Mouse (Mus musculus) CH12.LX (cell line): ENCODE measurements at regions not wholly inside any gene's neighbourhood (a gene's known extent, or its start where the extent isn't known, plus 50 kb on each side); places are given as distances from the start of the nearest gene placed in this dataset.

Source experiments
- DNase-seq: peaks from one replicate; pipeline ENCODE4 v3.0.0-alpha.2; 2013; ENCODE audit errors: extremely low read depth
- H3K27ac ChIP-seq: 2 replicates; pipeline ENCODE4 v1.5.1; 2012; ENCODE audit warnings: low read depth, mild to moderate bottlenecking, control low read depth, moderate library complexity; ENCODE audit not compliant: insufficient read depth
- H3K27me3 ChIP-seq: replicated peaks from 2 replicates; pipeline ENCODE3; 2012; ENCODE audit warnings: inconsistent platforms
- H3K36me3 ChIP-seq, 2 experiments: replicated peaks in 1 of 2; 2 replicates each; pipeline versions ENCODE3 to v1.6.1; 2012; ENCODE audit warnings: inconsistent platforms in 1 of 2, low read length in 1 of 2, mild to moderate bottlenecking in 1 of 2, mixed read lengths in 1 of 2, moderate library complexity in 1 of 2; ENCODE audit not compliant: control insufficient read depth in 1 of 2, insufficient read depth in 1 of 2
- H3K4me1 ChIP-seq, 2 experiments: 2 replicates each; pipeline ENCODE4 v1.6.1; 2012; ENCODE audit warnings: inconsistent platforms in 1 of 2, moderate library complexity in 1 of 2; ENCODE audit not compliant: insufficient read depth in 2 of 2, control insufficient read depth in 1 of 2
- H3K4me2 ChIP-seq: 2 replicates; pipeline ENCODE4 v1.6.1; 2012; ENCODE audit warnings: low read depth, mild to moderate bottlenecking, control low read depth; ENCODE audit not compliant: poor library complexity, insufficient read depth, severe bottlenecking
- H3K4me3 ChIP-seq, 3 experiments: fragments of 150-350 bp in 1 of 3; sonication (generic) in 1 of 3; replicated peaks in 1 of 3; 2 replicates each; pipeline versions ENCODE3 to v1.5.1; 2011 to 2012; ENCODE audit warnings: low read depth in 2 of 3, low read length in 2 of 3, mild to moderate bottlenecking in 2 of 3, moderate library complexity in 2 of 3, control low read depth in 1 of 3, improper control_type of control experiment in 1 of 3, inconsistent platforms in 1 of 3, mixed read lengths in 1 of 3; ENCODE audit not compliant: poor library complexity in 1 of 3
- H3K79me2 ChIP-seq: replicated peaks from 2 replicates; pipeline ENCODE4 v1.6.1; 2012; ENCODE audit warnings: mild to moderate bottlenecking, moderate library complexity; ENCODE audit not compliant: control insufficient read depth, poor library complexity, insufficient read depth, severe bottlenecking; ENCODE audit errors: extremely low read depth
- H3K9ac ChIP-seq: 2 replicates; pipeline ENCODE4 v1.6.1; 2012; ENCODE audit warnings: low read depth, mild to moderate bottlenecking, control low read depth, moderate library complexity; ENCODE audit not compliant: insufficient read depth
- H3K9me3 ChIP-seq: replicated peaks from 2 replicates; pipeline ENCODE3; 2012; ENCODE audit warnings: low read length, inconsistent platforms, mixed read lengths
- BHLHE40 ChIP-seq: IDR thresholded peaks from 2 replicates; pipeline ENCODE4 v1.6.1; 2011; ENCODE audit warnings: mild to moderate bottlenecking, low read depth, low read length, improper control_type of control experiment
- CHD2 ChIP-seq: IDR thresholded peaks from 2 replicates; pipeline ENCODE4 v1.6.1; 2011; ENCODE audit warnings: low read length, improper control_type of control experiment
- CTCF ChIP-seq, 2 experiments: IDR thresholded peaks in 1 of 2; conservative IDR thresholded peaks in 1 of 2; 2 replicates each; pipeline ENCODE4 v1.5.1; 2011 to 2012; ENCODE audit warnings: low read depth in 2 of 2, low read length in 2 of 2, improper control_type of control experiment in 1 of 2, inconsistent platforms in 1 of 2, mild to moderate bottlenecking in 1 of 2, moderate library complexity in 1 of 2
- GABPA ChIP-seq: IDR thresholded peaks from 2 replicates; pipeline ENCODE4 v1.6.1; 2012; ENCODE audit warnings: low read depth, low read length, improper control_type of control experiment, inconsistent platforms; ENCODE audit not compliant: insufficient replicate concordance
- IRF4 ChIP-seq: IDR thresholded peaks from 2 replicates; pipeline ENCODE4 v1.6.1; 2014; ENCODE audit warnings: low read depth, mild to moderate bottlenecking, inconsistent platforms, low read length, improper control_type of control experiment
- MAFK ChIP-seq: IDR thresholded peaks from 2 replicates; pipeline ENCODE4 v1.6.1; 2011; ENCODE audit warnings: low read length, improper control_type of control experiment; ENCODE audit not compliant: insufficient replicate concordance
- MEF2A ChIP-seq: IDR thresholded peaks from 2 replicates; pipeline ENCODE4 v1.6.1; 2014; ENCODE audit warnings: low read depth, mild to moderate bottlenecking, inconsistent platforms, low read length, improper control_type of control experiment, borderline replicate concordance
- NRF1 ChIP-seq: IDR thresholded peaks from 2 replicates; pipeline ENCODE4 v1.6.1; 2014; ENCODE audit warnings: low read depth, mild to moderate bottlenecking, inconsistent platforms, low read length, improper control_type of control experiment, moderate library complexity
- PAX5 ChIP-seq: IDR thresholded peaks from 2 replicates; pipeline ENCODE4 v1.6.1; 2012; ENCODE audit warnings: low read length, inconsistent platforms, mixed read lengths
- POLR2A ChIP-seq: IDR thresholded peaks from 2 replicates; pipeline ENCODE4 v1.6.1; 2011; ENCODE audit warnings: low read depth, mild to moderate bottlenecking, improper control_type of control experiment, low read length
- RAD21 ChIP-seq: IDR thresholded peaks from 2 replicates; pipeline ENCODE4 v1.6.1; 2011; ENCODE audit warnings: low read depth, mild to moderate bottlenecking, low read length, improper control_type of control experiment, moderate library complexity
- SIN3A ChIP-seq: IDR thresholded peaks from 2 replicates; pipeline ENCODE4 v1.6.1; 2012; ENCODE audit warnings: low read length, improper control_type of control experiment, inconsistent platforms
- SMC3 ChIP-seq: IDR thresholded peaks from 2 replicates; pipeline ENCODE4 v1.6.1; 2011; ENCODE audit warnings: low read depth, low read length, improper control_type of control experiment
- TCF12 ChIP-seq: IDR thresholded peaks from 2 replicates; pipeline ENCODE4 v1.6.1; 2014; ENCODE audit warnings: low read depth, mild to moderate bottlenecking, inconsistent platforms, low read length, improper control_type of control experiment
- ZNF384 ChIP-seq: IDR thresholded peaks from 2 replicates; pipeline ENCODE4 v1.6.1; 2012; ENCODE audit warnings: low read depth, low read length, improper control_type of control experiment, inconsistent platforms
- dilution Hi-C: fragments of 300-500 bp; cut with MboI; formaldehyde crosslinking; loops from 2 replicates; pipeline ENCODE4 v1.14.3; 2020; ENCODE audit warnings: low sequenced_read_pairs; ENCODE audit not compliant: extremely low pct_unique_long_range_greater_than_20kb, extremely low pct_ligation_motif_present
- in situ Hi-C: fragments of 300-500 bp; cut with MboI; formaldehyde crosslinking; loops from 3 replicates; pipeline ENCODE4 v1.14.3; 2019; ENCODE audit warnings: low sequenced_read_pairs, low pct_ligation_motif_present, low pct_unique_long_range_greater_than_20kb, mixed read lengths

DNA sequence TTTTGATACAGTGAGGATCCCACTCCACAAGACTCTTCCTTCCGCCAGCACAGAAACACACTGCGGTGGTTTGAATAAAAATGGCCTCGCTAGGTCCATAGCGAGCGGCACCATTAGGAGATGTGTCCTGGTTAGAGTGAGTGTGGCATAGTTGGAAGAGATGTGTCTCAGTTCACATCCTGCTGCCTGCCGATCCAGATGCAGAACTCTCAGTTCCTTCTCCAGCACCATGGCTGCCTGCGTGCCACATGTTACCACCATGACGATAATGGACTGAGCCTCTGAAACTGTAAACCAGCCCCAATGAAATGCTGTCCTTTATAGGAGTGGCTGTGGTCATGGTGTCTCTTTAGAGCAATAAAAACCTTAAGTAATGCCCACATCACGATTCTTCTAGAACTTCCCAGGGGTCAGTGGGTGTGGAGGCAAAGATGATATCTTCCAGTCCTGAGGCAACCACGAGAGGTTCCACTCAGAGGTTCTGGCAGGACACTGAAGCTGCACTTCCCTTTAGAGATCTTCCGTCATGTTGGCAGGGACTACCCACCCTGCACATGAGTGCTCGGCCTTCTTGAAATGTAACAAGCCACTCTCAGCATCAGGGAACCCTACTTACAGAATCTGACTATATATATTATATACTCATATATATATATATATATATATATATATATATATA is 167.3 kb downstream of the Irs2 start (continued):
- TF ChIP-seq PAX5 (no peak), SIN3A (no peak), BHLHE40 (peak; percentile 14; the same call in 1 of the 2 replicates)

DNA sequence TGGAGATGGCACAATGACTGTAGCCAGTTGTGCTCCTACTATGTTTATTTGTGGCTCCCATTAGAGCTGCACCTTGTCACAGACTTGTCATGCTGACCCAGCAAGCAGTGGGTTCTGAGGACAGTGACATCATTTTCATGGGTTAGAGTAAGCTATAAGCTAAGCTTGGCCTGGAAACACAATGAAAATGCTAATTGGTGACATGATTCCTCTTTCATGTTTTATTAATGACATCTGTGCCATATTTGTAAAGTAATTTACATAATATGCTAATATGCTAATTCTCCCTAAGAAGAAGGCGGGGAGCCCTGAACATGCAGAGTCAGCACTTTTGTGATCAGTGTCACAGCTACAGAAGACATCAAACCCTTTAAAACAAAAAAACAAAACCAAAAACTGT is 168.2 kb downstream of the Irs2 start:
- H3K9me3 ChIP-seq = peaks cover 2% of the 10 kb centered on the region
- dilution Hi-C loops = no loop called here
- in situ Hi-C loops = no loop called here
- H3K36me3 ChIP-seq = no peaks in the 10 kb centered on the region
- H3K9ac ChIP-seq = no peak overlapping the region
- H3K4me1 ChIP-seq = peaks cover 13 to 43% of the 10 kb centered on the region in 2 experiments
- no peak overlapping the region for H3K4me2 ChIP-seq
- TF ChIP-seq MAFK (peak; percentile 96), BHLHE40 (no peak)
- no peak overlapping the region for H3K4me3 ChIP-seq
- no peak for DNase-seq
- no peaks in the 10 kb centered on the region for H3K79me2 ChIP-seq
- no peak overlapping the region for H3K27ac ChIP-seq
- no peaks in the 10 kb centered on the region for H3K27me3 ChIP-seq

- Histone ChIP-seq H3K36me3 (no peaks in the 10 kb centered on the region), H3K4me1 (peaks cover 24 to 56% of the 10 kb centered on the region in 2 experiments), H3K27me3 (no peaks in the 10 kb centered on the region), H3K9me3 (peaks cover 2% of the 10 kb centered on the region), H3K9ac (no peak overlapping the region), H3K4me2 (no peak overlapping the region), H3K79me2 (no peaks in the 10 kb centered on the region), H3K27ac (no peak overlapping the region), H3K4me3 (no peak overlapping the region)
- no peak for DNase-seq
- TF ChIP-seq IRF4 = no peak
- no peak for TF ChIP-seq CTCF (conservative IDR thresholded peaks at IDR 0.05 in 1 of 2, IDR thresholded peaks at IDR 0.05 in 1 of 2; ENCODE audit: low read depth in 2 of 2, low read length in 2 of 2)
- no peak for TF ChIP-seq BHLHE40
- TF ChIP-seq SMC3 = no peak
- no peak for TF ChIP-seq NRF1
- no peak for TF ChIP-seq GABPA
- no peak for TF ChIP-seq TCF12
- no peak for TF ChIP-seq CHD2
- TF ChIP-seq POLR2A = no peak
- no peak for TF ChIP-seq ZNF384
- TF ChIP-seq RAD21 = no peak
- no peak for TF ChIP-seq MEF2A
- dilution Hi-C loops (no loop called here), in situ Hi-C loops (no loop called here)
Measured at GRCm38 (mm10) chr8:10835054-10835453, 173.2 kb downstream of the Irs2 start.
